Mouse (Mus musculus): ENCODE measurements around the gene Igfbp1. TPM values are rescaled to one million over a fixed set of nuclear protein-coding genes. Genes with fewer than 3 reads are reported as not detected.

The Igfbp1 gene
- polyA plus RNA-seq, 1 experiment from 2014 or later = 1.5 TPM

DNA sequence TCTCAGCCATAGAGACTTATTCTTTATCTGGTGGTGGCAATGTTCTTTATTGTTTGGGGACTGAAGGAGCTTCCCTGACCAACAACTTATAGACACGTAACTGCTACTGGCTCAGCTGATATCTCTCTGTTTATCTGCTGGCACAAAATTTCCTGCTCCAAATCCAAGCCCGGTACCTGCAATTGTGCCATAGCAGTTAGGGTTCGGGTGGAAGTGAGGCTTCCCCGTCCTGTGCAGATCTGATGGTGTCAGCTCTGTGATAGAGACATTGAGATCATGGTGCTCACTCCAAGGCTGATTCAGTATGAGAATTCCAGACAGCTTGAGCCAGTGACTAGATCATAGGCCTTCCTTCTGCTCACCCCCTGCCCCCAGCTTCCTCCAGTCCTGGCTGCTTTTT, 34.4 kb downstream of the Igfbp1 start:
- peaks cover 6% of the 10 kb centered on the region for H3K4me1 ChIP-seq (replicated peaks)
- H3K27me3 ChIP-seq = no peaks in the 10 kb centered on the region
- no peak overlapping the region for H3K4me3 ChIP-seq (replicated peaks)
- WGBS = 93% methylated on average over 4 of the region's 4 CpGs
- H3K9me3 ChIP-seq = no peaks in the 10 kb centered on the region
- no peak overlapping the region for H3K4me2 ChIP-seq
- no peak overlapping the region for H3K9ac ChIP-seq (replicated peaks)
- no peak for ATAC-seq (ENCODE audit: insufficient number of reproducible peaks, insufficient read depth, low FRiP score, low TSS enrichment, low read depth)
- H3K27ac ChIP-seq = no peak overlapping the region
- no peaks in the 10 kb centered on the region for H3K36me3 ChIP-seq

DNA sequence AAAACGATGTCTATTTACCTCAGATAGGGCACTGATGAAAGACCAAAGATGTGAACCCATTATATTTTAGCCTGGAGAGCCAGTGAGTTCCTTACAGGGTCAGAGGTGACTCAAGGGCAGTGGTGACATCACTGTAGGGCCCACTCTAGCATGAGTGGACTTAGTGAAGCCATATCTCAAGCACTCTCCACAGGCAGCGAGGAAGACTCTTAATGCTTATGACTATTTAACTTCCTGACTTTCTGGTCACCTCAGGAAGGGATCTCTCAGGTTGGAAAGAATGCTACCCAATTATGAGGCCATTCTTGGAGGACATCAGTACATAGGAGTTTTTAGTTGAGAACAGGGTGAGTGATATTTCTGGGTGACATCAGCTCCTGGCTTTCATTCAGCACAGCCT, 35.8 kb downstream of the Igfbp1 start:
- H3K27me3 ChIP-seq = no peaks in the 10 kb centered on the region
- no peaks in the 10 kb centered on the region for H3K9me3 ChIP-seq
- no peak overlapping the region for H3K9ac ChIP-seq (replicated peaks)
- 92% methylated on average over 2 of the region's 2 CpGs for WGBS
- ATAC-seq (ENCODE audit: insufficient number of reproducible peaks, insufficient read depth, low FRiP score, low TSS enrichment, low read depth) = no peak
- H3K4me3 ChIP-seq (replicated peaks) = no peak overlapping the region
- no peak overlapping the region for H3K4me2 ChIP-seq
- H3K4me1 ChIP-seq (replicated peaks) = no peaks in the 10 kb centered on the region
- H3K36me3 ChIP-seq = no peaks in the 10 kb centered on the region
- H3K27ac ChIP-seq = no peak overlapping the region

- no peaks in the 10 kb centered on the region for H3K4me1 ChIP-seq (replicated peaks)
These were observed 36.9 kb downstream of the Igfbp1 start for GRCm38 (mm10) chr11:7234436-7234835.

GRCm38 (mm10) chr11:7234981-7235609, 37.5 kb downstream of the Igfbp1 start:
- Histone ChIP-seq H3K36me3 (no peaks in the 10 kb centered on the region), H3K4me1 (replicated peaks) (no peaks in the 10 kb centered on the region), H3K4me3 (replicated peaks) (no peak overlapping the region), H3K27me3 (no peaks in the 10 kb centered on the region), H3K9me3 (no peaks in the 10 kb centered on the region), H3K4me2 (no peak overlapping the region), H3K27ac (no peak overlapping the region), H3K9ac (replicated peaks) (no peak overlapping the region)
- WGBS = 84% methylated on average over 3 of the region's 3 CpGs
- no peak for ATAC-seq (ENCODE audit: insufficient number of reproducible peaks, insufficient read depth, low FRiP score, low TSS enrichment, low read depth)

More at GRCm38 (mm10) chr11:7234436-7234835, 36.9 kb downstream of the Igfbp1 start:
- H3K36me3 ChIP-seq = no peaks in the 10 kb centered on the region
- no peak overlapping the region for H3K4me3 ChIP-seq (replicated peaks)
- H3K27ac ChIP-seq = no peak overlapping the region
- no peak overlapping the region for H3K4me2 ChIP-seq
- H3K9me3 ChIP-seq = no peaks in the 10 kb centered on the region
- no peaks in the 10 kb centered on the region for H3K27me3 ChIP-seq
- no peak for ATAC-seq (ENCODE audit: insufficient number of reproducible peaks, insufficient read depth, low FRiP score, low TSS enrichment, low read depth)
- WGBS = 75% methylated on average over 1 of the region's 1 CpGs
- H3K9ac ChIP-seq (replicated peaks) = no peak overlapping the region

DNA sequence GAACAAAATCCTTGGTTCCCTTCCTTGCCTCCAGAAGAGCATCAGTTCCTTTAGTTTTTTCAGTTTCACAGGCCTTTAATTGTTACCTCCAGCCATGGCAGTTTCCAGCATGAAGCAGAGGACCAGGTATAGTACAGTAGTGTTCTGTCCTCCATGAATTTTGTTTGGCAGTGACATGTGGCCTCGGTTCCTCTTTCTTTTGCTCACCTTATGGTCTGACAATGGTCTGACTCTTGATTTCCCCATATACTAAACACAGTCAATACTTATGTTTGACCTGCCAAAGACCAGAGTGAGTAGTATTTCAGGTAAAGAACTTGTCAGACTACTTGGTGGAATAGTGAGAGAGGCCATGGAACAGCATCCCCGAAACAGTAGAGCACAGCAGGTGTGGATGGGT, 39.2 kb downstream of the Igfbp1 start:
- no peak overlapping the region for H3K4me3 ChIP-seq (replicated peaks)
- WGBS = 87% methylated on average over 2 of the region's 2 CpGs
- no peaks in the 10 kb centered on the region for H3K4me1 ChIP-seq (replicated peaks)
- H3K27ac ChIP-seq = no peak overlapping the region
- no peak overlapping the region for H3K4me2 ChIP-seq
- no peaks in the 10 kb centered on the region for H3K27me3 ChIP-seq
- H3K9ac ChIP-seq (replicated peaks) = no peak overlapping the region
- H3K36me3 ChIP-seq = no peaks in the 10 kb centered on the region
- H3K9me3 ChIP-seq = no peaks in the 10 kb centered on the region
- ATAC-seq (ENCODE audit: insufficient number of reproducible peaks, insufficient read depth, low FRiP score, low TSS enrichment, low read depth) = no peak

DNA sequence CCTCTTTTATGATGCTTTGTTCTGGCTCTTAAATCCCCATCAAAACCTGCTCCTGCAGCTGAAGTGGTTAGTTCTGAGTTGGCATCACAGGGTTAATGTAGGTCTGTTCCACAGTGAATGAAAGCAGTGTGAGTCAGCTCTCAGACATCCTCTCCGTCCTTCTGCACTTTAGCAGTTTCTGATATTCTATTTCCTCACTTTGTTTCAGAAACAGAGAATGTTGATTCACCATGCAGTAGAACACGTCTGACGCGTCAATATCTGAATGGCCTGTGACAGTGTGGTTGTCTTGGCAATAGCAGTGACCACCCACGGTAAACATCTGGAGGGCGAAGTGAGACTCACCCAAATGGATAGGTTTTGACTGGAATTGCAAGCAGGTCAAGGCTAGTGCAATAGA, 40.1 kb downstream of the Igfbp1 start:
- no peak overlapping the region for H3K9ac ChIP-seq (replicated peaks)
- no peak overlapping the region for H3K4me3 ChIP-seq (replicated peaks)
- no peak overlapping the region for H3K27ac ChIP-seq
- H3K27me3 ChIP-seq = no peaks in the 10 kb centered on the region
- H3K9me3 ChIP-seq = no peaks in the 10 kb centered on the region
- WGBS = 87% methylated on average over 6 of the region's 6 CpGs
- no peaks in the 10 kb centered on the region for H3K36me3 ChIP-seq
- ATAC-seq (ENCODE audit: insufficient number of reproducible peaks, insufficient read depth, low FRiP score, low TSS enrichment, low read depth) = no peak
- H3K4me1 ChIP-seq (replicated peaks) = no peaks in the 10 kb centered on the region
- no peak overlapping the region for H3K4me2 ChIP-seq

GRCm38 (mm10) chr11:7238546-7238945, 41.0 kb downstream of the Igfbp1 start:
- H3K4me2 ChIP-seq = no peak overlapping the region
- no peak overlapping the region for H3K9ac ChIP-seq (replicated peaks)
- H3K9me3 ChIP-seq = no peaks in the 10 kb centered on the region
- H3K27me3 ChIP-seq = no peaks in the 10 kb centered on the region
- no peak overlapping the region for H3K27ac ChIP-seq
- H3K36me3 ChIP-seq = no peaks in the 10 kb centered on the region
- 93% methylated on average over 6 of the region's 6 CpGs for WGBS
- no peaks in the 10 kb centered on the region for H3K4me1 ChIP-seq (replicated peaks)
- no peak overlapping the region for H3K4me3 ChIP-seq (replicated peaks)
- ATAC-seq (ENCODE audit: insufficient number of reproducible peaks, insufficient read depth, low FRiP score, low TSS enrichment, low read depth) = no peak

- ATAC-seq (ENCODE audit: insufficient number of reproducible peaks, insufficient read depth, low FRiP score, low TSS enrichment, low read depth) = no peak
These were observed 41.6 kb downstream of the Igfbp1 start for GRCm38 (mm10) chr11:7239041-7239740.

GRCm38 (mm10) chr11:7244782-7245181, 47.2 kb downstream of the Igfbp1 start:
- Histone ChIP-seq H3K9ac (replicated peaks) (no peak overlapping the region), H3K4me3 (replicated peaks) (no peak overlapping the region), H3K27ac (no peak overlapping the region), H3K4me1 (replicated peaks) (no peaks in the 10 kb centered on the region), H3K27me3 (no peaks in the 10 kb centered on the region), H3K36me3 (no peaks in the 10 kb centered on the region), H3K9me3 (no peaks in the 10 kb centered on the region), H3K4me2 (no peak overlapping the region)
- WGBS = 80% methylated on average over 1 of the region's 1 CpGs
- ATAC-seq (ENCODE audit: insufficient number of reproducible peaks, insufficient read depth, low FRiP score, low TSS enrichment, low read depth) = no peak

More at GRCm38 (mm10) chr11:7239041-7239740, 41.6 kb downstream of the Igfbp1 start:
- Histone ChIP-seq H3K4me3 (replicated peaks) (no peak overlapping the region), H3K27ac (no peak overlapping the region), H3K27me3 (no peaks in the 10 kb centered on the region), H3K4me1 (replicated peaks) (no peaks in the 10 kb centered on the region), H3K9me3 (no peaks in the 10 kb centered on the region), H3K4me2 (no peak overlapping the region), H3K9ac (replicated peaks) (no peak overlapping the region), H3K36me3 (no peaks in the 10 kb centered on the region)
- WGBS = 86% methylated on average over 4 of the region's 4 CpGs

GRCm38 (mm10) chr11:7250415-7250814, 52.8 kb downstream of the Igfbp1 start:
- Histone ChIP-seq H3K4me2 (no peak overlapping the region), H3K4me3 (replicated peaks) (no peak overlapping the region), H3K9ac (replicated peaks) (no peak overlapping the region), H3K9me3 (no peaks in the 10 kb centered on the region), H3K4me1 (replicated peaks) (no peaks in the 10 kb centered on the region), H3K27ac (no peak overlapping the region), H3K36me3 (no peaks in the 10 kb centered on the region), H3K27me3 (no peaks in the 10 kb centered on the region)
- 89% methylated on average over 2 of the region's 2 CpGs for WGBS
- no peak for ATAC-seq (ENCODE audit: insufficient number of reproducible peaks, insufficient read depth, low FRiP score, low TSS enrichment, low read depth)

DNA sequence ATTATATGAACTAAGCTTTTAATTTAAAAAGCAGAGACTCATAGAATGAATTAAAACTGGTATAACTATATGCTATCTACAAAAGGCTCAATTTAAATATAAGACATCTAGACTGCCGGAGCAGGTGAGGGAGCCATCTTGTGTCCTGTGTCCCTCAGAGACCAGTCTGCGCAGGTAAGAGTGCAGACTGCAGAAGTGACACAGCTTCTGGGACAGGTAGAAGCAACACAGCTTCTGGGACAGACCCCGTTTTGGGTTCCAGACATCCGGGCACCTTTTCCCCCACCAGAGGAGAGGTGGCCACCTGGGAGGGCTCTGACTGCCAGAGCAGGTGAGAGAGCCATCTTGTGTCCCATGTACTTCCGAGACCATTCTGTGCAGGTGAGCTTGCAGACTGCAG, 53.3 kb downstream of the Igfbp1 start:
- Histone ChIP-seq H3K9me3 (no peaks in the 10 kb centered on the region), H3K4me3 (replicated peaks) (no peak overlapping the region), H3K4me1 (replicated peaks) (no peaks in the 10 kb centered on the region), H3K9ac (replicated peaks) (no peak overlapping the region), H3K4me2 (no peak overlapping the region), H3K27me3 (no peaks in the 10 kb centered on the region), H3K27ac (no peak overlapping the region), H3K36me3 (no peaks in the 10 kb centered on the region)
- WGBS = 85% methylated on average over 5 of the region's 5 CpGs
- no peak for ATAC-seq (ENCODE audit: insufficient number of reproducible peaks, insufficient read depth, low FRiP score, low TSS enrichment, low read depth)
